Mouse (Mus musculus) heart, embryonic 12.5 days (tissue): ENCODE data around the gene Nudt3. TPM values are rescaled to one million over a fixed set of nuclear protein-coding genes. Genes with fewer than 3 reads are reported as not detected.

Experiments
- ATAC-seq: fragments of 200-750 bp; cut with Nextera tagmentation; 2 replicates; pipeline ENCODE4 v1.8.0; 2017; ENCODE audit warnings: moderate TSS enrichment, moderate library complexity; ENCODE audit not compliant: insufficient number of reproducible peaks, low FRiP score
- H3K27ac ChIP-seq: fragments of 300-500 bp; sonication (generic); 2 replicates; pipeline ENCODE4 v1.5.1; 2016; ENCODE audit warnings: mild to moderate bottlenecking, moderate library complexity; ENCODE audit not compliant: poor library complexity, severe bottlenecking
- H3K27me3 ChIP-seq: fragments of 300-500 bp; sonication (generic); replicated peaks from 2 replicates; pipeline ENCODE4 v1.6.1; 2016; ENCODE audit warnings: mild to moderate bottlenecking, moderate library complexity
- H3K36me3 ChIP-seq: fragments of 300-500 bp; sonication (generic); 2 replicates; pipeline ENCODE4 v1.6.1; 2016; ENCODE audit warnings: mild to moderate bottlenecking, moderate library complexity
- H3K4me1 ChIP-seq: fragments of 300-500 bp; sonication (generic); replicated peaks from 2 replicates; pipeline ENCODE4 v1.6.1; 2016; ENCODE audit warnings: mild to moderate bottlenecking
- H3K4me2 ChIP-seq: fragments of 300-500 bp; sonication (generic); 2 replicates; pipeline ENCODE4 v1.6.1; 2016; ENCODE audit warnings: mild to moderate bottlenecking, moderate library complexity
- H3K4me3 ChIP-seq: fragments of 300-500 bp; sonication (generic); 2 replicates; pipeline ENCODE4 v1.5.1; 2016; ENCODE audit warnings: mild to moderate bottlenecking
- H3K9ac ChIP-seq: fragments of 300-500 bp; sonication (generic); 2 replicates; pipeline ENCODE4 v1.6.1; 2016; ENCODE audit warnings: mild to moderate bottlenecking, moderate library complexity
- H3K9me3 ChIP-seq: fragments of 300-500 bp; sonication (generic); replicated peaks from 2 replicates; pipeline ENCODE4 v1.6.1; 2016; ENCODE audit warnings: mild to moderate bottlenecking, moderate library complexity
- WGBS: fragments of 180-500 bp; shearing (Covaris S2); methylation state at CpG from one replicate; pipeline ENCODE4 v1.1.7; 2016; 5-methylcytosine and 5-hydroxymethylcytosine counted together
- polyA plus RNA-seq: library from polyadenylated mRNA; unstranded; fragments of >200 nt; fragmentation: Nextera tagmentation; extraction: Ambion mirVana; gene quantifications from 2 replicates; pipeline ENCODE4 v1.2.1, GENCODE M21; 2016

The Nudt3 gene
- polyA plus RNA-seq, 1 experiment from 2014 or later: 106 TPM

DNA sequence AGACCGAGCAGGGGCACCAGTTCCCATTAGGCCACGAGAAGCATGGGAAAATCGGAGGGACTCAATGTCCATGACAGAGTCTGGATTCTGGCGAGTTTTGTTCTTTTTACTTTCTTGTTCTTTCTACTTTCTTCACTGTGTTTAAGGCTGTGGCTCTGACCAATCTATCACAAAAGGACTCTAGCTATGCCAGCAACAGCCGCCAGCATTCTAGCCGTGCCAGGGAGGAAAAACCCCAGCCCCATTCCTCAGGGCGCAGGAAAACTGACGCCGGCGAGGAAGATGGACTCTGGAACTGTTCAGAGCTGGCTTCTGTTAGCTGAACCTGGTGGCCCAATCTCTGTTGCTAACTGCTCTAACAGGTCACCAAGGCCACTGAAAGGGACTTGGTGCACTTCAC is 44.8 kb downstream of the Nudt3 start:
- Histone ChIP-seq H3K27ac (no peak overlapping the region), H3K9ac (no peak overlapping the region), H3K36me3 (peaks cover 88% of the 10 kb centered on the region), H3K9me3 (no peaks in the 10 kb centered on the region), H3K27me3 (no peaks in the 10 kb centered on the region), H3K4me1 (peaks cover 34% of the 10 kb centered on the region), H3K4me2 (no peak overlapping the region), H3K4me3 (no peak overlapping the region)
- no peak for ATAC-seq
- WGBS: 93% methylated on average over 10 of the region's 10 CpGs

DNA sequence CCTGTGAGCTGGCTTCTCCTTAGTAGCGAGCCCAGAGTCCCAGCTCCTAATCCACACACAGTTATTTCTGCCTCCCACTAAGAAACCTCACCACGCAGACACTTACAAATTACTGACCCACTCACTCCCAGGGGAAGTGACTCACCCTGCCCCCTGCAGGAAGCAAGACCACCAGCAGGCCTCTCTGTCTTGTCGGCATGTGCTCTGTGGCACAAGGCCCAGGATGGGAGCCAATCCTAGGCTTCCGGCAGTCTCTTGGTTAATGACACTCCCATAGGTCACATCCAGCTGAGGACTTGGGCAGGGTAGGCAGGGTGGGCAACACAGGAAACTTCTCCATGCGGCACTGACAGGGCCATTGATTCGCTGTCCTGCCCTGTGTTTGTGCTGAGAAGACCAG is 45.8 kb downstream of the Nudt3 start:
- no peak overlapping the region for H3K9ac ChIP-seq
- no peak overlapping the region for H3K4me2 ChIP-seq
- no peaks in the 10 kb centered on the region for H3K27me3 ChIP-seq
- H3K27ac ChIP-seq: no peak overlapping the region
- no peak for ATAC-seq
- H3K9me3 ChIP-seq: no peaks in the 10 kb centered on the region
- whole genome bisulfite sequencing: 69% methylated on average over 6 of the region's 6 CpGs
- H3K36me3 ChIP-seq: peaks cover 85% of the 10 kb centered on the region
- peaks cover 29% of the 10 kb centered on the region for H3K4me1 ChIP-seq
- no peak overlapping the region for H3K4me3 ChIP-seq

GRCm38 (mm10) chr17:27576056-27576455 is 47.2 kb downstream of the Nudt3 start:
- Histone ChIP-seq H3K9ac (no peak overlapping the region), H3K4me3 (no peak overlapping the region), H3K4me2 (no peak overlapping the region), H3K4me1 (peaks cover 29% of the 10 kb centered on the region), H3K36me3 (peaks cover 75% of the 10 kb centered on the region), H3K27ac (no peak overlapping the region), H3K9me3 (no peaks in the 10 kb centered on the region), H3K27me3 (no peaks in the 10 kb centered on the region)
- 74% methylated on average over 7 of the region's 7 CpGs for WGBS
- ATAC-seq: no peak

GRCm38 (mm10) chr17:27575116-27575776 is 48.0 kb downstream of the Nudt3 start:
- H3K4me3 ChIP-seq: no peak overlapping the region
- WGBS: 84% methylated on average over 10 of the region's 10 CpGs
- no peak overlapping the region for H3K9ac ChIP-seq
- no peak overlapping the region for H3K27ac ChIP-seq
- H3K4me2 ChIP-seq: no peak overlapping the region
- H3K36me3 ChIP-seq: peaks cover 66% of the 10 kb centered on the region
- H3K9me3 ChIP-seq: no peaks in the 10 kb centered on the region
- ATAC-seq: no peak
- peaks cover 25% of the 10 kb centered on the region for H3K4me1 ChIP-seq
- H3K27me3 ChIP-seq: no peaks in the 10 kb centered on the region

DNA sequence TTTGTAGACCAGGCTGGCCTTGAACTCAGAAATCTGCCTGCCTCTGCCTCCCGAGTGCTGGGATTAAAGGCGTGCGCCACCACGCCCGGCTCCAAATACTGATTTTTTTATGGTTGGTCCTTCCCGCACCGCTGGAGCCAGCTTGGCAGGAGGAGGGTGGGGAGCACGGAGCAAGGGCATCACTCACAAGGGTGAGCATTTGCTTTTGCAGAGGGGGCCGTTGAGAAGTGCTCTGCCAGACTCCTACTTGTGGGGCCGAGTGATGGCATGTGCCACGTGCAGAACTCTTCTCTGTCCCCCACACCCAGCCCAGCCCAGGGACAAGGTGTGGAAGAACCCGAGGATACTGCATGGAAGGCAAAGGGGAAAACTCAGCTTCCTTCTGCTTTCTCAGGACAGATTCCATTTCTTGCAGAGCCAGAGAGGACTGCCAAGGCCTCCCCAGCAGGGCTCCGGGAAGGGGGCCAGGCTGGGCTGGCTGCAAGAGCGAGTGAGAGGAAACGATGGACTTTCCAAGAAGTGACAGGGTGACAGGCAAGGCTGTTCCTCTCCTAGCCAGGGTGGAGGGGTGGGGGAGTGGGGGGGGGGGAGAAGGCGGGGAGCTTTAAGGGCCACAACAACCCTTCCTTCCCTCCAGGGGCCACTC is 48.7 kb downstream of the Nudt3 start:
- no peak for ATAC-seq
- peaks cover 60% of the 10 kb centered on the region for H3K36me3 ChIP-seq
- H3K4me1 ChIP-seq: peaks cover 21% of the 10 kb centered on the region
- 85% methylated on average over 16 of the region's 16 CpGs for WGBS
- H3K27me3 ChIP-seq: no peaks in the 10 kb centered on the region
- no peak overlapping the region for H3K4me3 ChIP-seq
- H3K9ac ChIP-seq: no peak overlapping the region
- H3K4me2 ChIP-seq: no peak overlapping the region
- H3K27ac ChIP-seq: no peak overlapping the region
- H3K9me3 ChIP-seq: no peaks in the 10 kb centered on the region

DNA sequence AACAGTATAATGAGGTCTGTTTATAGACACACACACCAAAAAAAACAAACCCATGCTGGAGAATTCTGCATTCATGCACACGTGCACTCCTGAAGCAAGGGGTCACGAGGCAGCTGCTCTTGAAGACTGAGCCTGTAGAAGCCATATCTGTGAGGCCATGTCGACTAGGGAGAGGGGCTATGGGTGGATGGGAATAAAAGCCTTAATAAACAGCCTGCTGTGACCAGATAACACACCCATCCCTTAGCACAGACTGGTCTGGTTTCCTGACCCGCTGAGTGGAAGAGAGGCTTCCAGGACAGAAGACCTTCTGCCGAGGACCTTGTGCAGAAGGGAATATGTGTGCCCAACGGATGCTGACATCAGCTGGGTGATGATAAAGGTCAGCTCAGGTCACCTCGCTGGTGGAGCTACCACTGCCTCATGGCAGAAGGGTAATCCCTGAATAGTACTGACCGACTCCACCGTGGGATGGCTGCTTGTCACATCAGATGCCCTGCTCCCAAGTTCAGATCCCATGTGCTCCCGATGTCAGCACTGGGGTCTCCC is 49.4 kb downstream of the Nudt3 start:
- H3K9ac ChIP-seq: no peak overlapping the region
- no peaks in the 10 kb centered on the region for H3K27me3 ChIP-seq
- peaks cover 52% of the 10 kb centered on the region for H3K36me3 ChIP-seq
- no peak overlapping the region for H3K27ac ChIP-seq
- no peak overlapping the region for H3K4me2 ChIP-seq
- H3K9me3 ChIP-seq: no peaks in the 10 kb centered on the region
- H3K4me1 ChIP-seq: peaks cover 18% of the 10 kb centered on the region
- ATAC-seq: no peak
- H3K4me3 ChIP-seq: no peak overlapping the region
- 74% methylated on average over 10 of the region's 10 CpGs for WGBS

- WGBS: 70% methylated on average over 8 of the region's 8 CpGs
- Histone ChIP-seq H3K27me3 (no peaks in the 10 kb centered on the region), H3K27ac (0 out of 2 replicates have a peak overlapping the region, but pooled peaks have one; percentile 19), H3K4me3 (no peak overlapping the region), H3K9me3 (no peaks in the 10 kb centered on the region), H3K4me1 (peaks cover 28% of the 10 kb centered on the region), H3K9ac (no peak overlapping the region), H3K4me2 (no peak overlapping the region), H3K36me3 (peaks cover 33% of the 10 kb centered on the region)
- no peak for ATAC-seq
Observed at GRCm38 (mm10) chr17:27571315-27571714, 52.0 kb downstream of the Nudt3 start.

DNA sequence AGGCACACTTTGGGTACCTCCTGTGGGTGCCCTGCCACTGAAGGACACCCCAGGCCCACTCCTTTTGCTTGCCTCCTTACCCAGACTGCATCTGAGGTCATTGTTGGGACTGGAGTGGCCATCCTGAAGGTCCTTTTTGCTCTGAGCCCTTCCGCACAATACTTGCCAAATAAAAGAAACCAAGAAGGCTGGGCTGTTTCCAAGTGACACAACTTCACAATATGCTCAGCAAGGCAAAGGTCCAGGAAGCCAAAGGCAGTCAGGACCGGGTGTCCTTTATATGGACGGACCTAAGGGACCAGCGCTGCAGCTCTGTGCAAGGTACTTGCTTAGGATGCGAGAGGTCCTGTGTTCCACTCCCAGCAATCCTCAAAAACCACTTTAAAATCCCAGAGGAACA is 55.1 kb downstream of the Nudt3 start:
- no peak overlapping the region for H3K4me3 ChIP-seq
- H3K27ac ChIP-seq: no peak overlapping the region
- peaks cover 33% of the 10 kb centered on the region for H3K4me1 ChIP-seq
- H3K9me3 ChIP-seq: no peaks in the 10 kb centered on the region
- H3K9ac ChIP-seq: no peak overlapping the region
- H3K36me3 ChIP-seq: peaks cover 11% of the 10 kb centered on the region
- 87% methylated on average over 5 of the region's 5 CpGs for whole genome bisulfite sequencing
- no peak for ATAC-seq
- no peak overlapping the region for H3K4me2 ChIP-seq
- no peaks in the 10 kb centered on the region for H3K27me3 ChIP-seq

- Histone ChIP-seq H3K4me2 (peak overlapping the region; percentile 99), H3K27ac (no peak overlapping the region), H3K9me3 (no peaks in the 10 kb centered on the region), H3K4me1 (peaks cover 44% of the 10 kb centered on the region), H3K36me3 (peaks cover 9% of the 10 kb centered on the region), H3K9ac (peak overlapping the region; percentile 78), H3K4me3 (peak overlapping the region; percentile 75), H3K27me3 (no peaks in the 10 kb centered on the region)
- no peak; the same call in 1 of the 2 replicates for ATAC-seq
- WGBS: 1% methylated on average over 13 of the region's 13 CpGs
Observed at GRCm38 (mm10) chr17:27565942-27566267, 57.4 kb downstream of the Nudt3 start.

DNA sequence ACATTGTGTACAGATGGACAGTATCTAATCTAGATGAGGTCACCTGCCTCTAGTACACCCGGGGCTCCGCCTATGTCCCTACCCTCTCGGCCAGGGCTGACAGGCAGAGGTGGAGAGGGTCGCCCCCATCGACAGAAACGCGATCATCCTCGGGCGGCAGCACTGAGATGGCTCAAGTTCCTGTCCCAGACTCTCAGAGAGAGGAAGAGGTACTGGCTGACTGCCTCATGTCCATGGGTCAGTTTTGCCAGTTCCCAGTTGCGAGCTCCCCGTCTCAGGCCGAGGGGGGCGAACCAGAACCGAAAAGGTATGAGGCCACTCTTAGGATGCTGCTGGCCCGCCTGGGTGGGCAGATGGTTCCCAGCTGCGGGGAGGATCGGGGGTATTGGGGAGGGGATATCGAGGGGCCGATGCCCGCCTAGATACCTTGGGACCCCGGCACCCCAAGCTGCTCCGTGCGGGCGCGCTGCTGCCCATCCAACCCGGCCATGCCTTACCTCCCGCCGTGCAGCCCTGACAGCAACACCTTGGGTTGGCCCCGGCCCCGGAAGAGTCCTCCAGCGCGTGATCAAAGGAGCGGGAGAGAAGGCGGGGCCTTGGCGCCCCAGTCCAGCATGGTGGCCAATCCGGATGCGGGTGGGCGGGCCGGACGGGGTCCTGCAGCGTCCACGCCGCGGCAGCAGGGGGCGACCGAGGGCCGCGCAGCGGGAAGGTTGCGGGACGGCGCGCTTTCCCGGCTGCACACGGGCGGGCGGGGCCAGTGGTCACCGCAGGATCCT is 57.9 kb downstream of the Nudt3 start, which contains the start of gene AI413582:
Gene AI413582 (minus strand): TSS at position 594 of the 779 bp plus-strand sequence.
- Histone ChIP-seq H3K36me3 (peaks cover 12% of the 10 kb centered on the region), H3K9me3 (no peaks in the 10 kb centered on the region), H3K4me1 (peaks cover 45% of the 10 kb centered on the region), H3K27me3 (no peaks in the 10 kb centered on the region), H3K9ac (peak within 1 kb of the TSS; percentile 78), H3K27ac (peak within 1 kb of the TSS; percentile 32; the same call in 1 of the 2 replicates), H3K4me3 (peak within 1 kb of the TSS; percentile 75), H3K4me2 (peak within 1 kb of the TSS; percentile 99)
- peak; percentile 95 for ATAC-seq
- WGBS: under 1% methylated on average over 58 of the region's 58 CpGs
